Mouse (Mus musculus): Measurements from ENCODE around the gene Clip1. TPM values are rescaled to one million over a fixed set of nuclear protein-coding genes. Genes with fewer than 3 reads are reported as not detected.
A peak's percentile ranks its signal among the peaks of the same experiment; 100 is the strongest.

Gene Clip1
- polyA plus RNA-seq, 1 experiment: 45.0 TPM

GRCm38 (mm10) chr5:123683043-123683376 is 1.4 kb downstream of the Clip1 start:
- H3K4me3 ChIP-seq (ENCODE audit: insufficient read depth, low read depth, low read length): peak overlapping the region; percentile 2
- peak overlapping the region; percentile 45 for H3K27ac ChIP-seq (replicated peaks; ENCODE audit: low read depth, low read length)
- peaks cover 19% of the 10 kb centered on the region for H3K4me1 ChIP-seq (ENCODE audit: control insufficient read depth, insufficient read depth, insufficient read length, low read length)

GRCm38 (mm10) chr5:123682372-123682771 is 2.0 kb downstream of the Clip1 start:
- peak overlapping the region; percentile 2 for H3K4me3 ChIP-seq (ENCODE audit: insufficient read depth, low read depth, low read length)
- peak overlapping the region; percentile 45 for H3K27ac ChIP-seq (replicated peaks; ENCODE audit: low read depth, low read length)
- peaks cover 19% of the 10 kb centered on the region for H3K4me1 ChIP-seq (ENCODE audit: control insufficient read depth, insufficient read depth, insufficient read length, low read length)

GRCm38 (mm10) chr5:123679546-123680263 is 4.7 kb downstream of the Clip1 start:
- H3K4me1 ChIP-seq (ENCODE audit: control insufficient read depth, insufficient read depth, insufficient read length, low read length): peaks cover 27% of the 10 kb centered on the region
- 0 out of 2 replicates have a peak overlapping the region, but pooled peaks have one; percentile 10 for H3K27ac ChIP-seq (replicated peaks; ENCODE audit: low read depth, low read length)
- no peak overlapping the region for H3K4me3 ChIP-seq (ENCODE audit: insufficient read depth, low read depth, low read length)

GRCm38 (mm10) chr5:123679106-123679505 is 5.3 kb downstream of the Clip1 start:
- Histone ChIP-seq H3K27ac (replicated peaks; ENCODE audit: low read depth, low read length) (0 out of 2 replicates have a peak overlapping the region, but pooled peaks have one; percentile 9), H3K4me1 (ENCODE audit: control insufficient read depth, insufficient read depth, insufficient read length, low read length) (peaks cover 27% of the 10 kb centered on the region), H3K4me3 (ENCODE audit: insufficient read depth, low read depth, low read length) (no peak overlapping the region)

- no peak overlapping the region for H3K4me3 ChIP-seq (ENCODE audit: insufficient read depth, low read depth, low read length)
Observed at GRCm38 (mm10) chr5:123675717-123676116, 8.7 kb downstream of the Clip1 start.

GRCm38 (mm10) chr5:123675221-123675620 is 9.2 kb downstream of the Clip1 start:
- Histone ChIP-seq H3K4me3 (ENCODE audit: insufficient read depth, low read depth, low read length) (no peak overlapping the region), H3K27ac (replicated peaks; ENCODE audit: low read depth, low read length) (no peak overlapping the region), H3K4me1 (ENCODE audit: control insufficient read depth, insufficient read depth, insufficient read length, low read length) (peaks cover 29% of the 10 kb centered on the region)

More at GRCm38 (mm10) chr5:123675717-123676116, 8.7 kb downstream of the Clip1 start:
- H3K27ac ChIP-seq (replicated peaks; ENCODE audit: low read depth, low read length): no peak overlapping the region; the same call in 1 of the 2 replicates
- H3K4me1 ChIP-seq (ENCODE audit: control insufficient read depth, insufficient read depth, insufficient read length, low read length): peaks cover 26% of the 10 kb centered on the region

- Histone ChIP-seq H3K4me3 (ENCODE audit: insufficient read depth, low read depth, low read length) (no peak overlapping the region), H3K4me1 (ENCODE audit: control insufficient read depth, insufficient read depth, insufficient read length, low read length) (peaks cover 15% of the 10 kb centered on the region), H3K27ac (replicated peaks; ENCODE audit: low read depth, low read length) (peak overlapping the region; percentile 45)
Observed at GRCm38 (mm10) chr5:123671473-123671820, 13.0 kb downstream of the Clip1 start.

- peak overlapping the region; percentile 21; the same call in 1 of the 2 replicates for H3K4me3 ChIP-seq (ENCODE audit: insufficient read depth, low read depth, low read length)
- peaks cover 16% of the 10 kb centered on the region for H3K4me1 ChIP-seq (ENCODE audit: control insufficient read depth, insufficient read depth, insufficient read length, low read length)
Observed at GRCm38 (mm10) chr5:123670800-123671472, 13.5 kb downstream of the Clip1 start.

GRCm38 (mm10) chr5:123669991-123670799 is 14.2 kb downstream of the Clip1 start:
- H3K4me1 ChIP-seq (ENCODE audit: control insufficient read depth, insufficient read depth, insufficient read length, low read length): peaks cover 17% of the 10 kb centered on the region
- H3K27ac ChIP-seq (replicated peaks; ENCODE audit: low read depth, low read length): peak overlapping the region; percentile 59
- peak overlapping the region; percentile 21; the same call in 1 of the 2 replicates for H3K4me3 ChIP-seq (ENCODE audit: insufficient read depth, low read depth, low read length)

More at GRCm38 (mm10) chr5:123670800-123671472, 13.5 kb downstream of the Clip1 start:
- H3K27ac ChIP-seq (replicated peaks; ENCODE audit: low read depth, low read length): peak overlapping the region; percentile 45

- Histone ChIP-seq H3K27ac (replicated peaks; ENCODE audit: low read depth, low read length) (no peak overlapping the region), H3K4me3 (ENCODE audit: insufficient read depth, low read depth, low read length) (no peak overlapping the region), H3K4me1 (ENCODE audit: control insufficient read depth, insufficient read depth, insufficient read length, low read length) (peaks cover 19% of the 10 kb centered on the region)
Observed at GRCm38 (mm10) chr5:123667915-123668314, 16.5 kb downstream of the Clip1 start.

GRCm38 (mm10) chr5:123665956-123666355 is 18.5 kb downstream of the Clip1 start:
- Histone ChIP-seq H3K27ac (replicated peaks; ENCODE audit: low read depth, low read length) (no peak overlapping the region), H3K4me3 (ENCODE audit: insufficient read depth, low read depth, low read length) (no peak overlapping the region), H3K4me1 (ENCODE audit: control insufficient read depth, insufficient read depth, insufficient read length, low read length) (peaks cover 23% of the 10 kb centered on the region)

- no peak overlapping the region for H3K27ac ChIP-seq (replicated peaks; ENCODE audit: low read depth, low read length)
- no peak overlapping the region for H3K4me3 ChIP-seq (ENCODE audit: insufficient read depth, low read depth, low read length)
- peaks cover 14% of the 10 kb centered on the region; the same call in 1 of the 2 replicates for H3K4me1 ChIP-seq (ENCODE audit: control insufficient read depth, insufficient read depth, insufficient read length, low read length)
Observed at GRCm38 (mm10) chr5:123664329-123664728, 20.1 kb downstream of the Clip1 start.

- peak overlapping the region; percentile 100 for H3K27ac ChIP-seq (replicated peaks; ENCODE audit: low read depth, low read length)
- peak overlapping the region; percentile 47 for H3K4me3 ChIP-seq (ENCODE audit: insufficient read depth, low read depth, low read length)
- peaks cover 17% of the 10 kb centered on the region for H3K4me1 ChIP-seq (ENCODE audit: control insufficient read depth, insufficient read depth, insufficient read length, low read length)
Observed at GRCm38 (mm10) chr5:123662059-123662458, 22.4 kb downstream of the Clip1 start.

- peaks cover 17% of the 10 kb centered on the region for H3K4me1 ChIP-seq (ENCODE audit: control insufficient read depth, insufficient read depth, insufficient read length, low read length)
- H3K4me3 ChIP-seq (ENCODE audit: insufficient read depth, low read depth, low read length): 0 out of 2 replicates have a peak overlapping the region, but pooled peaks have one; percentile 1
- H3K27ac ChIP-seq (replicated peaks; ENCODE audit: low read depth, low read length): peak overlapping the region; percentile 100
Observed at GRCm38 (mm10) chr5:123661602-123662001, 22.8 kb downstream of the Clip1 start.

GRCm38 (mm10) chr5:123657651-123658050 is 26.8 kb downstream of the Clip1 start:
- H3K27ac ChIP-seq (replicated peaks; ENCODE audit: low read depth, low read length): no peak overlapping the region
- H3K4me3 ChIP-seq (ENCODE audit: insufficient read depth, low read depth, low read length): no peak overlapping the region
- peaks cover 13% of the 10 kb centered on the region for H3K4me1 ChIP-seq (ENCODE audit: control insufficient read depth, insufficient read depth, insufficient read length, low read length)

All from brown adipose tissue, adult 24 weeks (tissue).